Mouse (Mus musculus) inflammation-experienced regulatory T-cells, adult 6 months (primary cell): ENCODE measurements around the gene Inpp5d. TPM values are rescaled to one million over a fixed set of nuclear protein-coding genes. Genes with fewer than 3 reads are reported as not detected.
A peak's percentile ranks its signal among the peaks of the same experiment; 100 is the strongest.

Source experiments
- ATAC-seq: one replicate; pipeline ENCODE4 v1.8.0; 2017
- polyA plus RNA-seq, 3 experiments: library from polyadenylated mRNA; unstranded; fragments of 100-300 nt; shearing (Covaris generic); gene quantifications; one replicate each; pipeline ENCODE4 v1.2.1; 2017

Gene Inpp5d
- polyA plus RNA-seq, 3 experiments from 2014 or later = 124 to 158 (median 135) TPM

DNA sequence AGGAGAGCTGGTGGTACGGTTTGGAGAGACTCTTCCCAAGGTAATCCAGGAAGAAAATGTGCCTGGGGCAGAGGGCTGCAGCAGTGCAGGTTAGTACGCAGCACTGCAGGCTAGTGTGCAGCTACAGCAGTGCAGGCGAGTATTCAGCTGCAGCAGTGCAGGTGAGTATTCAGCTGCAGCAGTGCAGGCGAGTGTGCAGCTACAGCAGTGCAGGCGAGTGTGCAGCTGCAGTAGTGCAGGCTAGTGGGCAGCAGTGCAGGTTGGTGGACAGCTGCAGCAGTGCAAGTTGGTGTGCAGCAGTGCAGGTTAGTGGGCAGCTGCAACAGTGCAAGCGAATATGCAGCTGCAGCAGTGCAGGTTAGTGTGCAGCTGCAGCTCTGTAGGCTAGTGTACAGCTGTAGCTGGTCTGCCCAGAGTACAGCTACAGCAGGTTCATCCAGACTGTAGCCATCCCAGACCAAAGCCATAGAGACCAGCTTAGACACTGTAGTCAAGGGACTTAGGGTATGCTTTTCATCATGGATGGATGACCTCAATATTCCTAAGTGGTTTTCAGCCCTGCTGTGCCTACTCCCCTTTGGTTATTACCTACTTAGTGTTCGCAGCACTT, 89.7 kb downstream of the Inpp5d start:
- no peak for ATAC-seq

- no peak for ATAC-seq
Observed at GRCm38 (mm10) chr1:87711938-87712613, 92.0 kb downstream of the Inpp5d start.

DNA sequence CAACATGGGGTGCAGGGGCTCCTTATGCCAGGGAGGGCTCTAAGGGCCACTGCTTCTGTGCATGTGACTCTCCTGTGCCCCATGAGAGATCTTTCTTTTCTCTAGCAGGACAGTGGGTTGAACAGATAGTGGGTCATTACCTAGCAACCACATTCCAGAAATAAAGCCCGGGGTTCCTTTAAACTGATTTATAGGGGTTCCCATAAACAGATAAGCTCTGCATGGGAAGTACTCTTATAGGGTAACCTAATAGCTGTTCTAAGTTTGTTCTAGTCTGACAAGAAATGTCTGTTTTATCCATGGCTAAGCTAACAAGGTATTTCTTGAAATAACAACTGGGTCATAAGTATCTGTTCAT, 92.5 kb downstream of the Inpp5d start:
- ATAC-seq = no peak

GRCm38 (mm10) chr1:87721382-87721781, 101.3 kb downstream of the Inpp5d start:
- no peak for ATAC-seq

GRCm38 (mm10) chr1:87722081-87722480, 102.0 kb downstream of the Inpp5d start:
- no peak for ATAC-seq

GRCm38 (mm10) chr1:87723351-87723750, 103.2 kb downstream of the Inpp5d start:
- no peak for ATAC-seq

GRCm38 (mm10) chr1:87729070-87729469, 109.0 kb downstream of the Inpp5d start:
- no peak for ATAC-seq

GRCm38 (mm10) chr1:87729850-87730249, 109.7 kb downstream of the Inpp5d start:
- ATAC-seq = no peak

GRCm38 (mm10) chr1:87730271-87730670, 110.2 kb downstream of the Inpp5d start:
- no peak for ATAC-seq

GRCm38 (mm10) chr1:87733212-87733611, 113.1 kb downstream of the Inpp5d start:
- ATAC-seq = no peak

GRCm38 (mm10) chr1:87734153-87734552, 114.0 kb downstream of the Inpp5d start:
- ATAC-seq = no peak

GRCm38 (mm10) chr1:87740584-87741290, 120.6 kb downstream of the Inpp5d start:
- no peak for ATAC-seq

GRCm38 (mm10) chr1:87749360-87749973, 129.4 kb downstream of the Inpp5d start:
- no peak for ATAC-seq

DNA sequence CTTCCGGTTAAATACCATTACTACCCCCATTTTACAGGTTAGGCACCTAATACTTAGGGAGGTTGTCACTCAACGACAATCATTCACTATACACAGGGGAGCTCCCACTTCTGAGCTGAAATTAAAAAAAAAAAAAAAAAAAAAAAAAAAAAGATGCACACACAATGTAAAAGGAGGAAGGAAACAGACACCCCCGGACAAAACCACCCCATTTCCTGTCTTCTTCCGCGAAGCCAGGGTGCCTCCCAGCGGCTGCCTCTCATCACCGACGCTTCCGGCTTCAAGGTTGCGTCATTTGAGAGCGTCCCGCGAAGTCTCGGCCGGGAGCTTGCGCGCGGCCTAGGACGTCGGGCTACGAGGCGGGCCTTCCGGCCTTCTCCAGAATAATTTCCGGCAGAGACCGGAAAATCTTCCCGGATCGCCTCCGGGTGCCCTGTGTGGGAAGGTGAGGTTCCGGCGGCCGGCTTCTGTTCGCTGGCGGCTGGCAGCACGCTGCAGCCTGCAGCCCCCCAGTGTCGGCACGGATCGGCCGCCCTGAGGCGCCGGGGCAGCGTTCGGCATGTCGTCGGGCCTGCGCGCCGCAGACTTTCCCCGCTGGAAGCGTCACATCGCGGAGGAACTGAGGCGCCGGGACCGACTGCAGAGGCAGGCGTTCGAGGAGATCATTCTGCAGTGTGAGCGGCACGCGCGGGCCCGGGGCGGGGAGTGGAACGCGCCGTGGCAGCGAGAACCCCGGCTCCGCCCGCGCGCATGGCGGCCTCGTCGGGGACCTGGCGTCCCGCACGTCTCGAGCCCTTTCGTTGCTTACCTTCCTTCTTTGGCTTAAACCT, 135.7 kb downstream of the Inpp5d start, which contains the start of gene Atg16l1:
Atg16l1 (plus strand) TSS at position 230 of the 830 bp plus-strand sequence.
- ATAC-seq = peak; percentile 98

- no peak for ATAC-seq
Observed at GRCm38 (mm10) chr1:87763821-87764220, 143.7 kb downstream of the Inpp5d start.

DNA sequence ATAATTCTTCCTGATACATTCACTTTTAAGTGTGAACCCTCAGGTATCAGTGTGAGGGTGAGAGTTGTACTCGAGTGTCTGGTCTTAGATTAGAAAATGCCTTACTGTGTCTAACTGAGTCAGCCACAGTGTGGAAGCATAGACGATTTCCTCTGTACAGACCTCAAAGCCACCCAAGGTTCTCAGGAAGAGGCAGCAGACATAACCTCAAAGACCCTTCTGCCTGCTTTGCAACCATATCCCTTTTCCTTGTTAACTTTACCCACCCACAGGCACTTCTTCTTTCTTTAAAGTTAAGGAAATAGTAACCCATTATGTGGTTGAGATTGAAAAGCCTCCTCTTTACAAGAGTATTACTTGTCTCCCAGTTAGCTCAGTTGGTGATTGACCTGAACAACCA, 145.6 kb downstream of the Inpp5d start:
- ATAC-seq = no peak

DNA sequence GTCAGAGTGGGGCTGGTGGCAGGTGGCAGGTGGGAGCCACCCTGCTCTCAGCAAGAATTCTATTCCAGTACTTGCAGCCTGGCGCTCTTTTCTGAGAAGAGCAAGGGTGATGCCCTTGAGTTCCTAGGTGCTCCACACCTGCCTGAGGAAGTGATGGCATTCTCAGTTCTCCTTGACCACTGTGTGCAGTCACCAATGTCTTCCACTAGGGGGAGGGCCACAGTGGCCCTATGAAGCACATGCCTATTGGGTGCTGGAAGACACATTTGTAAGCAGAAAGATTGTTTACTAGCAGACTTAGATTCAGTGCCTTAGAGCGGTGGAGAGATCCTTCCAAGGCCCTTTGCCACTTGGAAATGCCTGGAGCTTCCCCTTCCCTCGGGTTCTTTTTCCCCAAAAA, 146.1 kb downstream of the Inpp5d start:
- ATAC-seq = peak; percentile 69

DNA sequence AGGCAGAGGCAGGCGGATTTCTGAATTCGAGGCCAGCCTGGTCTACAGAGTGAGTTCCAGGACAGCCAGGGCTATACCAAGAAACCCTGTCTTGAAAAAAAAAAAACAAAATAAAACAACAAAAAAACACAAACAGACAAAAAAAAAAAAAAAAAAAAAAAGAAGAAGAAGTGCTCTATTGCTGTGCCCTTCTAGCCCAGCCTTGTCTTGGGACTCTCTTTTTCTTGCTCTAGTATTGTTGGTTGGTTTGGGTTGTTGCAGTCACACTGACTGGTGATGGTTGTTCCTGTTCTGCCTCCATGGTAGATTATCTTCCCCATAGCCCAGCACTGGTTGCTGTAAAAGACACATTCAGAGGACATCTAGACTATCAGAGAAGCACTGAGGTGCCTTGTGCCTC, 149.2 kb downstream of the Inpp5d start:
- ATAC-seq = no peak
